Mouse (Mus musculus) midbrain, embryonic 13.5 days (tissue): ENCODE data around the gene Mybpc3. TPM values are rescaled to one million over a fixed set of nuclear protein-coding genes. Genes with fewer than 3 reads are reported as not detected.

Experiments
- ATAC-seq: fragments of 200-750 bp; cut with Nextera tagmentation; 2 replicates; pipeline ENCODE4 v1.8.0; 2017; ENCODE audit warnings: mild to moderate bottlenecking, moderate TSS enrichment, moderate library complexity
- H3K27ac ChIP-seq: fragments of 300-500 bp; sonication (generic); 2 replicates; pipeline ENCODE4 v1.5.1; 2015; ENCODE audit warnings: inconsistent platforms, mild to moderate bottlenecking, moderate library complexity
- H3K27me3 ChIP-seq: fragments of 300-500 bp; sonication (generic); 2 replicates; pipeline ENCODE4 v1.6.1; 2015; ENCODE audit warnings: mild to moderate bottlenecking, inconsistent platforms
- H3K36me3 ChIP-seq: fragments of 300-500 bp; sonication (generic); 2 replicates; pipeline ENCODE4 v1.6.1; 2015; ENCODE audit warnings: mild to moderate bottlenecking, inconsistent platforms
- H3K4me1 ChIP-seq: fragments of 300-500 bp; sonication (generic); replicated peaks from 2 replicates; pipeline ENCODE4 v1.6.1; 2015; ENCODE audit warnings: inconsistent platforms
- H3K4me2 ChIP-seq: fragments of 300-500 bp; sonication (generic); replicated peaks from 2 replicates; pipeline ENCODE4 v1.6.1; 2015; ENCODE audit warnings: moderate library complexity, mild to moderate bottlenecking, inconsistent platforms
- H3K4me3 ChIP-seq: fragments of 300-500 bp; sonication (generic); replicated peaks from 2 replicates; pipeline ENCODE4 v1.5.1; 2015; ENCODE audit warnings: mild to moderate bottlenecking, inconsistent platforms
- H3K9ac ChIP-seq: fragments of 300-500 bp; sonication (generic); replicated peaks from 2 replicates; pipeline ENCODE4 v1.6.1; 2015; ENCODE audit warnings: mild to moderate bottlenecking, inconsistent platforms
- H3K9me3 ChIP-seq: fragments of 300-500 bp; sonication (generic); 2 replicates; pipeline ENCODE4 v1.6.1; 2016; ENCODE audit warnings: mild to moderate bottlenecking, inconsistent platforms
- WGBS: fragments of 180-500 bp; shearing (Covaris S2); methylation state at CpG from one replicate; pipeline ENCODE4 v1.1.7; 2015; 5-methylcytosine and 5-hydroxymethylcytosine counted together
- polyA plus RNA-seq: library from polyadenylated mRNA; unstranded; fragments of >200 nt; fragmentation: Nextera tagmentation; extraction: Ambion mirVana; gene quantifications from 2 replicates; pipeline ENCODE4 v1.2.1, GENCODE M21; 2015

Mybpc3 gene
- polyA plus RNA-seq, 1 experiment from 2014 or later: not detected

DNA sequence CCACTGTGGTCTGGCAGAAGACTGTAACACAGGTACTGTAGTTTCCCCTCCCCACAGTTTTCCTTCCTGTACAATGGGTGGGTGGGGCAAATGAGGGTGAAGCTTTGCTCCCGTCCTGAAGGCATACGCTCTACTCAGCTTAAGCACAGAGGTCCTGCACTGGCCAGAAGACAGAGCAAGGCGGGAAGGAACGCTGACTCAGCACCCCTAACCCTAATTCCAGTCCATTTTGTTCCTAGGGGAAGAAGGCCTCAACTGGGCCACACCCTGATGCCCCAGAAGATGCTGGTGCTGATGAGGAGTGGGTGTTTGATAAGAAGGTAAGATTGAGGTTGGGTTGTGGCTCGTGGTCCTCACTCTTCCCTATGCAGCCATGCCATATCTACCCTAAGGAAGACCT, 10.8 kb downstream of the Mybpc3 start:
- Histone ChIP-seq H3K9ac (no peak overlapping the region), H3K4me3 (no peak overlapping the region), H3K4me1 (no peaks in the 10 kb centered on the region), H3K36me3 (no peaks in the 10 kb centered on the region), H3K4me2 (no peak overlapping the region), H3K9me3 (no peaks in the 10 kb centered on the region), H3K27ac (no peak overlapping the region), H3K27me3 (no peaks in the 10 kb centered on the region)
- no peak for ATAC-seq
- WGBS: 77% methylated on average over 5 of the region's 5 CpGs

DNA sequence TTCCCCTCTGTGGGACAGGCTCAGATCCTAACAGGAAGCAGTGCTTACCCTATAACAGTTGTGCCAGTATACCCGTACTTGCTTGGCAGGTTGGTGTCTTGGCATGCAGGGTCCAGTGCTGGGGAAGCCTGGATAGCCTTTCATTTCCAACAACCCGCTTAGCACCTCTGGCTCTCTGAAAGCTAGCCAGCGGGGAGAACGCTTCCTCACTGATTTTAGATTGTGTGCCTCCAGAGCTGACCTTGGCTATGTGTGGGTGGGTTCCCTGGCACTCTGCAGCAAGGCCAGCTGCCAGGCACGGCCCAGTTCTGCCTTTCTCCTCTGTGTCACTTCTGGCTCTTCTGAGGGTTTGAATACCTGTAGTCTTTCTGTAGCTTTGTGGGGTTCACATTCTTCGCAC, 12.2 kb downstream of the Mybpc3 start:
- no peak overlapping the region for H3K27ac ChIP-seq
- ATAC-seq: no peak
- WGBS: 93% methylated on average over 6 of the region's 6 CpGs
- H3K9me3 ChIP-seq: no peaks in the 10 kb centered on the region
- no peaks in the 10 kb centered on the region for H3K36me3 ChIP-seq
- H3K9ac ChIP-seq: no peak overlapping the region
- no peaks in the 10 kb centered on the region for H3K4me1 ChIP-seq
- H3K4me3 ChIP-seq: no peak overlapping the region
- H3K4me2 ChIP-seq: no peak overlapping the region
- no peaks in the 10 kb centered on the region for H3K27me3 ChIP-seq

DNA sequence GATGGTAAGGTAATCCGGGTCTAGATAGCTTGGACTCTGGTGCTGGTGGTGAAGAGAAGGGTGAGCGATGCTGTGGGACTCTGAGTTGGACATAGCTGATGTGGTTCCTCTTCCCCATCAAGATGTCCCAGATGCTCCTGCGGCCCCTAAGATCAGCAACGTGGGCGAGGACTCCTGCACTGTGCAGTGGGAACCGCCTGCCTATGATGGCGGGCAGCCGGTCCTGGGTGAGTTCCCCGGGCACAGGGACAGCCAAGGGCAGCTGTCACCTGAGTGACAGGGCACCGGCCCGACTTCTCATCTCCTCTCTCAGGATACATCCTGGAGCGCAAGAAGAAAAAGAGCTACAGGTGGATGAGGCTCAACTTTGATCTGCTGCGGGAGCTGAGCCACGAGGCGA, 13.3 kb downstream of the Mybpc3 start:
- H3K4me2 ChIP-seq: no peak overlapping the region
- WGBS: 88% methylated on average over 15 of the region's 15 CpGs
- H3K27me3 ChIP-seq: no peaks in the 10 kb centered on the region
- H3K27ac ChIP-seq: no peak overlapping the region
- no peaks in the 10 kb centered on the region for H3K9me3 ChIP-seq
- no peak overlapping the region for H3K9ac ChIP-seq
- no peak for ATAC-seq
- no peak overlapping the region for H3K4me3 ChIP-seq
- peaks cover under 1% of the 10 kb centered on the region; the same call in 1 of the 2 replicates for H3K36me3 ChIP-seq
- no peaks in the 10 kb centered on the region for H3K4me1 ChIP-seq

DNA sequence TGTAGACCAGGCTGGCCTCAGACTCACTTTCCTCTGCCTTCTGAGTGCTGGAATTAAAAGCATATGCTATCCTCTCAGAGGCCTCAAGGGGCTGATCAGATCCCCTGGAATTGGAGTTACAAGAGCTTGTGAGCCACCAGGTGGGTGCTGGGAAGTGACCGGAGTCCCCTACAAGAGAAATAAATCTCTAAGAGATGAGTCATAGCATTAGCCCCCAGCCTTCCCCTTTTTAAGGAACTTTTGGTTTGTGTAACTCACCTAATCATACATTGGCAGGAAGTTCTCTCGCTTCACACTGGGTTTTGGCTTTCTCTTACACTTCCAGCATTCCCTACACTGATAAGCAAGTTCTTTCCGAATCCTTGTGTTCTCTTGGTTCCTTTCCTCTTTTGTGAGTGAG, 14.1 kb downstream of the Mybpc3 start:
- ATAC-seq: no peak
- peaks cover 8% of the 10 kb centered on the region for H3K36me3 ChIP-seq
- H3K27ac ChIP-seq: no peak overlapping the region
- no peaks in the 10 kb centered on the region for H3K9me3 ChIP-seq
- WGBS: 89% methylated on average over 3 of the region's 3 CpGs
- H3K4me2 ChIP-seq: no peak overlapping the region
- H3K27me3 ChIP-seq: no peaks in the 10 kb centered on the region
- H3K9ac ChIP-seq: no peak overlapping the region
- no peak overlapping the region for H3K4me3 ChIP-seq
- no peaks in the 10 kb centered on the region for H3K4me1 ChIP-seq

DNA sequence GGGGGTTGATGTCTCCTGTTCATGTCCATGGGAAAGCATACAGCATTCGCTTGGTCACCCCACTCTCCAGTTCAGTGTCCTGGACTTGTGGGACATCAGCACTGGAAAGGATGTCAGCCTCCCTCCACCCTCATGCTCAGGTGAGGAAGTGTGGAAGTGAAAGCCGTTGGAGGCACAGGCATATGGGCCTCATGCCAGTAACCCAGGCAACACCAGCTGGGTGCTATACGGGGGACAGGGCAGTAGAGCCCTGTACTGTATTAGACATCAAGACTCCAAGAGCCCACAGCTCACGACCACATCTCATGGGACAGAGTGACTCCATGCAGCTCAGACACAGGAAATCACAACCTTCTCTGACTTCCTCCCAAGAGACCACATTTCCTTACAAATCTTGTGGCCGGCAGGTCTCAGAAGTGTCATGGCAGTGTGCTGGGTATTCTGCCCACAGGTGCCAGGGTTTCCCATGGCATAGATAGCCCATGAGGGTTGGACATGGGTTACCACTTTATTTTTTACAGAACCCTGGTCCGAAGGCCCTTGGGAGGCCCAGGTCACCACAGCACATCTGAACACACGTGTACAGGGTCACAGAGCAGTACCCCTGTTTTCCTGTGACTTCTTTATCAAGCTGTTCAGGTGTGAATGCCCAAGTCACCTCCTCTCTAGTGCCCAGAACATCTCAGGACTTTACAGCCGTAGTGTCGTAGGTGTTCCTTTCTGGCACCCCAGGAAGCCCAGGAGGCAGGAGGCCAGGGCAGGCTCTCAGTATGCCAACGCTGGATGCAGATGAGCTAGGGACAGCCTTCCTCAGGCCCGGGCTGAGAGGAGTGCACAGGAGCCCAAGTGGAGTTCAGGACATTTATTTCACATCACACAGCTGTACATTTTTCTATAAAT, 18.8 kb downstream of the Mybpc3 start:
- no peak for ATAC-seq
- Histone ChIP-seq H3K4me2 (no peak overlapping the region), H3K27ac (no peak overlapping the region), H3K4me3 (no peak overlapping the region), H3K4me1 (no peaks in the 10 kb centered on the region), H3K36me3 (peaks cover 55% of the 10 kb centered on the region), H3K9me3 (no peaks in the 10 kb centered on the region), H3K9ac (no peak overlapping the region), H3K27me3 (no peaks in the 10 kb centered on the region)
- 90% methylated on average over 11 of the region's 11 CpGs for WGBS

DNA sequence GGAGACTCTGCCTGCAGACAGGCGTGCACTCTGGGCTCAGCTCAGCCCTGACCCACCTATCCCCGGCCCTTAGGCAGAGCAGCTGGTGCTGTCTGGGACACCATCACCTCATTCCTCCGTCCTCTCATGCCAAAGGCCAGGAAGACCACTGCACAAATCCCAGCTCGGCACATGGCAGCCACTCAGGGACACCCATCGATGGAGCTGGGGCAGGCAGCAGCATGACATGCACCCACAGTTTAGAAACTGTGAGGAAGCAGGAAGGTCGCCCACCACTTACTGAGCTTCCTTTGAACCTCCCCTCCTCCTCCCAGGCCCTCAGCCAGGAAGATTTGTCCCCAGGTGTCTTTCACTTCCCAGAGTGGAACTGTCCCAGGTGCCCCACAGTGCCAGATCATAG, 19.5 kb downstream of the Mybpc3 start:
- H3K36me3 ChIP-seq: peaks cover 62% of the 10 kb centered on the region

DNA sequence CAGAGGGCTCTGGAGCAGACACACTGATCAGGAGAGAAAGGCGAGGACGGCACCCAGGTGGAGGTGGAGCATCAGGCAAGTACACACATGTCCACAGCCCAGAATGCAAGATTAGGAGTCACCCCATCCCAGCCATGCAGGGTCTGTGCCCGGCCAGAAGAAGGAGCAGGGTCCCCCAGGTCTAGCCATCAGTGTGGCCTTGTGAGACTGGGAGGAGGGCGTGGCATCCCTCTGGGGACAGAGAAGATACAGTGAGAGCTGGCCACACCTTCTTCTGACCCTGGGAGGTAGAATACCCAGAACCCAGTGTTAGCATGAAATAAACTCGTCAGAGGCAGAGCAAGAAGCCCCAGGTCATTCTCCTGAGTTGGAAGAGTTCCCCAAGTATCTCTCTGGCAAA, 21.4 kb downstream of the Mybpc3 start:
- Histone ChIP-seq H3K4me3 (no peak overlapping the region), H3K4me2 (no peak overlapping the region), H3K9me3 (no peaks in the 10 kb centered on the region), H3K27ac (no peak overlapping the region), H3K36me3 (peaks cover 79% of the 10 kb centered on the region), H3K4me1 (no peaks in the 10 kb centered on the region), H3K9ac (no peak overlapping the region), H3K27me3 (no peaks in the 10 kb centered on the region)
- 73% methylated on average over 5 of the region's 5 CpGs for WGBS
- ATAC-seq: no peak

More for the DNA sequence above, 19.5 kb downstream of the Mybpc3 start:
- no peaks in the 10 kb centered on the region for H3K4me1 ChIP-seq
- no peak overlapping the region for H3K9ac ChIP-seq
- H3K9me3 ChIP-seq: no peaks in the 10 kb centered on the region
- H3K4me2 ChIP-seq: no peak overlapping the region
- H3K27ac ChIP-seq: no peak overlapping the region
- 81% methylated on average over 6 of the region's 6 CpGs for WGBS
- H3K27me3 ChIP-seq: no peaks in the 10 kb centered on the region
- no peak overlapping the region for H3K4me3 ChIP-seq
- no peak for ATAC-seq

DNA sequence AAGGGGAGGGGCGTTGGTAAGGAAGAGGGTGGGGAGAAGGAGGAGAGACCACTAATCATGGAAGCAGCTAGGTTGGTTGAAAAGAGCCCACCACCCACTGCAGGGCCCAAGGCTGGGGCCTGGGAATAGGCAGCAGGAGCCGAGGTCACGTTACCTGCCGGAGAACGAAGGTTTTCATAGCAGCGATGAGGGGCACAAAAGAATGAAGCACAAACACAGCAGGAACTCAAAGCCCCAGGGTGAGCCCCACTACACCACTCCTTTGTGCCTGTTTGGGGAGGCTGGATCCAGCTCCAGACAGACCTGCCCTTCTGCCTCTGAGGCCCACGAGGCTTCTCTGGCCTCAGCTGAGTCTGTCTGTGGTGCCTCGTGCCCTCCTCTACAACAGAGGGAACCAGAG, 21.8 kb downstream of the Mybpc3 start:
- Histone ChIP-seq H3K4me3 (no peak overlapping the region), H3K4me2 (no peak overlapping the region), H3K9ac (no peak overlapping the region), H3K36me3 (peaks cover 83% of the 10 kb centered on the region), H3K4me1 (no peaks in the 10 kb centered on the region), H3K27me3 (no peaks in the 10 kb centered on the region), H3K9me3 (no peaks in the 10 kb centered on the region), H3K27ac (no peak overlapping the region)
- 79% methylated on average over 8 of the region's 8 CpGs for WGBS
- no peak for ATAC-seq

DNA sequence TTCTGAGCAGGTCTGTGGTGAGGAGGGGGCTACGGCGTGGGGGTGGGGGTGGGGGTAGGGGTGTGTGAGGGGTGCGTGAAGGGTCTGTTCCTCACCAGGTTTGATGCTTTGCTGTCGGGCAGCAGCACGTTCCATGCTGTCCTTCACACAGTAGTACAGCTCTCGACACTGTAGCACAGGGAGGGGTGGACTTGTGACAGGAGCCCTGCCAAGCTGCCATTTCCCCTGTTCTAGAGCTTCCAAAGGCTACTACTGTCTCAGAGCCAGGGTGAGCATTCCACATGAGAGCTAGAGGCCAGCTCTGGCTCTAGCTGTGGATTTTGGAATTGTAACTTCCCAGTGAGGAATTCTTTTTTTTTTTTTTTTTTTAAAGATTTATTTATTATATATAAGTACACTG, 25.0 kb downstream of the Mybpc3 start:
- H3K4me1 ChIP-seq: no peaks in the 10 kb centered on the region
- no peak overlapping the region for H3K9ac ChIP-seq
- no peaks in the 10 kb centered on the region for H3K27me3 ChIP-seq
- H3K4me2 ChIP-seq: no peak overlapping the region
- no peaks in the 10 kb centered on the region for H3K9me3 ChIP-seq
- H3K4me3 ChIP-seq: no peak overlapping the region
- no peak for ATAC-seq
- peaks cover 91% of the 10 kb centered on the region for H3K36me3 ChIP-seq
- H3K27ac ChIP-seq: no peak overlapping the region
- 89% methylated on average over 6 of the region's 6 CpGs for WGBS

DNA sequence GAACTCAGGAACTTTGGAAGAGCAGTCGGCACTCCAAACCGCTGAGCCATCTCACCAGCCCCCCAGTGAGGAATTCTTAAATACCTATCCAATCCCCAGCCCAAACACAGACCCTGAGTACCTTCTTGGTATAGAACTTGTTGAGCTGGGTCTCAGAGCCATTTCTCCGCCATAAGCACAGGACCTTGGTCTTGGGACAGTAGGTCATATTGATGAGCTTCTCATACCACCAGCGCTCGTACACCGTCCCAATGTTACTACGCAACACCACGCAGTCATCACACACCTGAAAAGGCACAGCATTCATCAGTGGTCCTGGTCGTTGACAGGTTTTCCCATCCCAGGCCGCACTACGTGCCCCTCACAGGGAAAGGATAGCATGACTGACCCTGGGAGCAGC, 25.5 kb downstream of the Mybpc3 start:
- H3K4me1 ChIP-seq: no peaks in the 10 kb centered on the region
- no peaks in the 10 kb centered on the region for H3K27me3 ChIP-seq
- no peak overlapping the region for H3K9ac ChIP-seq
- H3K4me3 ChIP-seq: no peak overlapping the region
- peaks cover 86% of the 10 kb centered on the region for H3K36me3 ChIP-seq
- H3K9me3 ChIP-seq: no peaks in the 10 kb centered on the region
- 95% methylated on average over 11 of the region's 11 CpGs for WGBS
- no peak overlapping the region for H3K27ac ChIP-seq
- ATAC-seq: no peak
- H3K4me2 ChIP-seq: no peak overlapping the region

DNA sequence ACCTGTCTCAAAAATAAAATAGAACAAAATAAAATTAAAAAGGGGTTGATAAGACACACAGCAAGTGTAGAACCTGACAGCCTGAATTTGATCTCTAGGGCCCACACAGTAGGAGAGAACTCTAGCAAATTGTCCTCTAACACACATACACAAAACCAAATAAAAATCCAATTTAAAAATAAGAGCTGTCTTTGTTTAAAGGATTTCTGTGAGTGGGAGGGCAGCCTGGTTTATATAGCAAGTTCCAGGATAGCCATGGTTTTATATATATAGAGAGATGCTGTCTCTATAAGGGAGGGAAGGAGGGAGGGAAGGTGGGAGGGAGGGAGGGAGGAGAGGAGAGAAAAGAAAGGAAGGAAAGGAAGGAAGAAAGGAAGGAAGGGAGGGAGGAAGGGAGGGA, 30.2 kb downstream of the Mybpc3 start:
- no peak for ATAC-seq
- Histone ChIP-seq H3K9ac (no peak overlapping the region), H3K27me3 (no peaks in the 10 kb centered on the region), H3K4me1 (no peaks in the 10 kb centered on the region), H3K9me3 (no peaks in the 10 kb centered on the region), H3K4me3 (no peak overlapping the region), H3K27ac (no peak overlapping the region), H3K36me3 (peaks cover 78% of the 10 kb centered on the region), H3K4me2 (no peak overlapping the region)

DNA sequence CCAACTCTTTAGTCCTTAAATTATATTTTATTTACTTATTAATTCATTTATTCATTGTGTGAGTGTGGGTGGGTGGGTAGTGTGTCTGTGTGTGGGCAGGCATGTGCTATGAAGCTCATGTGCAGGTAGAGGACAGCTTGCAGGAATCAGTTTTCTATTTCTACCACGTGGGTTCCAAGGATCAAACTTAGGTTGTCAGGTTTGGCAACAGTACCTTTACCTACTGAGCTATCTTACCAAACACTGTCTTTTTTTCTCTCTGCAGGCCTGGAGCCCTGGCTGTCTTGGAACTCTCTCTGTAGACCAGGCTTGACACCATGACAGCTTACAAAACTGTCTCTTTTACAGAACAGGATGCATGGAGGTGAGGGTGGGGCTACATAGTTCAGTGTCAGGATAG, 33.4 kb downstream of the Mybpc3 start:
- Histone ChIP-seq H3K9ac (no peak overlapping the region), H3K27ac (no peak overlapping the region), H3K4me3 (no peak overlapping the region), H3K4me2 (no peak overlapping the region), H3K4me1 (no peaks in the 10 kb centered on the region), H3K27me3 (no peaks in the 10 kb centered on the region), H3K9me3 (no peaks in the 10 kb centered on the region), H3K36me3 (peaks cover 77% of the 10 kb centered on the region)
- 88% methylated on average over 1 of the region's 1 CpGs for WGBS
- ATAC-seq: no peak

DNA sequence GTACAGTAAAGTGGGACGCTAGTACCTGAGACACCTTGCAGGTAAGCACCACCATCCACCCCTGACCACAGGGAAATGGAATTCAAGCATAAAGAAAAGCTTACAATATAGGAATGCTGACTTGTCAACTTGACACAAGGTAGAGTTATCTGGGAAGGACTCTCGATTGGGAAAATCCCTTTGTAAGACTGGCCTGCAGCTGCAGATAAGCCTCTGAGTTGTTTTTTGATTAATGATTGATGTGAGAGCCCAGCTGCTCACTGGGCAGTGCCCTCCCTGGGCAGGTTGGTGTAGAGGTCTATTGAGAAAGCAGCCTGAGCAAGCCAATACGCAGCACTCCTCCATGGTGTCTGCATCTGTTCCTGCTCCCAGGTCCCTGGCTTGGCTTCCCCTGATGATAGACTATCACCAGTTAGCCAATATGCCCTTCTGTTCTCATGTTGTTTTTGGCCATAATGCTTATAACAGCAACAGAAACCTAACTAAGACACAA, 35.0 kb downstream of the Mybpc3 start:
- no peak overlapping the region for H3K27ac ChIP-seq
- no peak overlapping the region for H3K9ac ChIP-seq
- no peak overlapping the region for H3K4me3 ChIP-seq
- ATAC-seq: no peak
- no peaks in the 10 kb centered on the region for H3K27me3 ChIP-seq
- peaks cover 85% of the 10 kb centered on the region for H3K36me3 ChIP-seq
- H3K4me2 ChIP-seq: no peak overlapping the region
- H3K9me3 ChIP-seq: no peaks in the 10 kb centered on the region
- WGBS: 89% methylated on average over 3 of the region's 3 CpGs
- no peaks in the 10 kb centered on the region for H3K4me1 ChIP-seq
